Mouse (Mus musculus) bone marrow, adult 2 months (tissue): ENCODE results near the gene Oaz2. TPM values are rescaled to one million over a fixed set of nuclear protein-coding genes. Genes with fewer than 3 reads are reported as not detected.

ENCODE experiments used
- H3K27ac ChIP-seq: fragments of 200-500 bp; 2 replicates; pipeline ENCODE4 v1.5.1; 2012; ENCODE audit warnings: low read depth, mild to moderate bottlenecking, control low read depth, inconsistent platforms, low read length; ENCODE audit not compliant: control insufficient read depth, poor library complexity, insufficient read depth
- H3K4me1 ChIP-seq: fragments of 200-500 bp; 2 replicates; pipeline ENCODE4 v1.6.1; 2011; ENCODE audit warnings: low read length; ENCODE audit not compliant: control insufficient read depth, insufficient read depth
- H3K4me3 ChIP-seq: fragments of 200-500 bp; replicated peaks from 2 replicates; pipeline ENCODE3; 2011; ENCODE audit warnings: mild to moderate bottlenecking, low read depth, low read length, control low read depth; ENCODE audit not compliant: control insufficient read depth
- CTCF ChIP-seq: fragments of 200-500 bp; IDR thresholded peaks from 2 replicates; pipeline ENCODE4 v1.5.1; 2011; ENCODE audit warnings: low read length, control low read depth; ENCODE audit not compliant: control insufficient read depth, insufficient read depth
- POLR2A ChIP-seq: fragments of 200-500 bp; IDR thresholded peaks from 2 replicates; pipeline ENCODE4 v1.6.1; 2011; ENCODE audit warnings: low read depth, mild to moderate bottlenecking, control low read depth, low read length, borderline replicate concordance; ENCODE audit not compliant: control insufficient read depth
- WGBS: fragments of 180-500 bp; shearing (Covaris S2); methylation state at CpG from one replicate; pipeline ENCODE4 v1.1.7; 2018; 5-methylcytosine and 5-hydroxymethylcytosine counted together
- polyA plus RNA-seq: library from polyadenylated mRNA; stranded (reverse); fragments of >200 nt; gene quantifications from 2 replicates; pipeline ENCODE4 v1.2.4, GENCODE M21; 2011; ENCODE audit warnings: low replicate concordance; ENCODE audit not compliant: missing spikeins, insufficient read depth, insufficient read length

The Oaz2 gene
- polyA plus RNA-seq, 1 experiment: 34.0 TPM

GRCm38 (mm10) chr9:65657218-65657617, 10.6 kb upstream of the Oaz2 start:
- no peak for TF ChIP-seq POLR2A
- TF ChIP-seq CTCF: no peak
- WGBS: 85% methylated on average over 3 of the region's 3 CpGs
- Histone ChIP-seq H3K4me1 (no peaks in the 10 kb centered on the region; the same call in 1 of the 2 replicates), H3K27ac (no peak overlapping the region), H3K4me3 (no peak overlapping the region)

- no peak overlapping the region for H3K4me3 ChIP-seq
- no peak overlapping the region for H3K27ac ChIP-seq
- no peaks in the 10 kb centered on the region for H3K4me1 ChIP-seq
- TF ChIP-seq POLR2A (no peak), CTCF (no peak)
- 72% methylated on average over 5 of the region's 5 CpGs for WGBS
Observed at GRCm38 (mm10) chr9:65661029-65661428, 6.8 kb upstream of the Oaz2 start.

GRCm38 (mm10) chr9:65661493-65661892, 6.3 kb upstream of the Oaz2 start:
- 67% methylated on average over 1 of the region's 1 CpGs for WGBS
- no peak overlapping the region for H3K4me3 ChIP-seq
- no peaks in the 10 kb centered on the region for H3K4me1 ChIP-seq
- no peak for TF ChIP-seq POLR2A
- no peak for TF ChIP-seq CTCF
- H3K27ac ChIP-seq: no peak overlapping the region

GRCm38 (mm10) chr9:65664163-65664562, 3.6 kb upstream of the Oaz2 start:
- Histone ChIP-seq H3K27ac (no peak overlapping the region), H3K4me1 (no peaks in the 10 kb centered on the region), H3K4me3 (no peak overlapping the region)
- 3% methylated on average over 3 of the region's 3 CpGs for WGBS
- TF ChIP-seq CTCF: peak; percentile 77
- no peak for TF ChIP-seq POLR2A

- peak; percentile 75 for TF ChIP-seq CTCF
- no peak for TF ChIP-seq POLR2A
- H3K4me1 ChIP-seq: no peaks in the 10 kb centered on the region
- H3K27ac ChIP-seq: no peak overlapping the region
- H3K4me3 ChIP-seq: no peak overlapping the region
- 9% methylated on average over 5 of the region's 5 CpGs for WGBS
Observed at GRCm38 (mm10) chr9:65666042-65666441, 1.8 kb upstream of the Oaz2 start.

GRCm38 (mm10) chr9:65671431-65671931, 3.7 kb downstream of the Oaz2 start:
- Histone ChIP-seq H3K27ac (peak overlapping the region; percentile 28; the same call in 1 of the 2 replicates), H3K4me1 (peaks cover 3% of the 10 kb centered on the region; the same call in 1 of the 2 replicates), H3K4me3 (no peak overlapping the region)
- TF ChIP-seq CTCF (no peak), POLR2A (no peak)
- 27% methylated on average over 9 of the region's 9 CpGs for WGBS

GRCm38 (mm10) chr9:65672996-65673395, 5.2 kb downstream of the Oaz2 start:
- TF ChIP-seq CTCF: no peak
- no peak for TF ChIP-seq POLR2A
- no peak overlapping the region for H3K4me3 ChIP-seq
- 79% methylated on average over 11 of the region's 11 CpGs for WGBS
- peaks cover 3% of the 10 kb centered on the region; the same call in 1 of the 2 replicates for H3K4me1 ChIP-seq
- H3K27ac ChIP-seq: no peak overlapping the region

- no peak for TF ChIP-seq CTCF
- TF ChIP-seq POLR2A: no peak
- peaks cover 3% of the 10 kb centered on the region; the same call in 1 of the 2 replicates for H3K4me1 ChIP-seq
Observed at GRCm38 (mm10) chr9:65675461-65676357, 7.9 kb downstream of the Oaz2 start.

More at GRCm38 (mm10) chr9:65675461-65676357, 7.9 kb downstream of the Oaz2 start:
- no peak overlapping the region for H3K27ac ChIP-seq
- H3K4me3 ChIP-seq: peak overlapping the region; percentile 72
- WGBS: 48% methylated on average over 8 of the region's 8 CpGs
